In genomic region chr2:128029968-128030367, GRCm38 (mm10) we compare ENCODE assay signal across 28 mouse cellular contexts.
"Had no signal": no experiment of that assay in that cellular context is flagged by ENCODE, and none has a peak within 500 bp of the region (broad histone marks: within the 10 kb centered on the region; RNA-seq: fewer than 3 reads in every experiment).

No protein-coding gene starts in this region.

- ATAC-seq: forebrain, embryonic 13.5 days; forebrain, embryonic 14.5 days; forebrain, embryonic 15.5 days; forebrain, embryonic 16.5 days; forebrain, postnatal 0 days had no signal

- H3K4me1 ChIP-seq: embryonic facial prominence, embryonic 12.5 days; embryonic facial prominence, embryonic 13.5 days; embryonic facial prominence, embryonic 15.5 days; forebrain, embryonic 15.5 days had no signal

- H3K27me3 ChIP-seq: embryonic facial prominence, embryonic 12.5 days; embryonic facial prominence, embryonic 13.5 days; embryonic facial prominence, embryonic 15.5 days; forebrain, embryonic 12.5 days; forebrain, embryonic 13.5 days; forebrain, embryonic 15.5 days had no signal

- H3K4me3 ChIP-seq: embryonic facial prominence, embryonic 10.5 days; embryonic facial prominence, embryonic 12.5 days; embryonic facial prominence, embryonic 13.5 days; embryonic facial prominence, embryonic 15.5 days; erythroblast, embryonic 14.5 days; forebrain, embryonic 10.5 days; forebrain, embryonic 12.5 days; forebrain, embryonic 13.5 days; forebrain, embryonic 15.5 days; gastrocnemius, adult 2 months; heart, adult 2 months had no signal

- H3K27ac ChIP-seq: embryonic facial prominence, embryonic 10.5 days; embryonic facial prominence, embryonic 12.5 days; embryonic facial prominence, embryonic 13.5 days; embryonic facial prominence, embryonic 15.5 days; forebrain, embryonic 10.5 days; forebrain, embryonic 12.5 days; forebrain, embryonic 13.5 days; forebrain, embryonic 15.5 days; gastrocnemius, adult 2 months; heart, adult 2 months had no signal

- H3K9me3 ChIP-seq: embryonic facial prominence, embryonic 10.5 days; embryonic facial prominence, embryonic 12.5 days; embryonic facial prominence, embryonic 13.5 days; embryonic facial prominence, embryonic 15.5 days; forebrain, embryonic 10.5 days; forebrain, embryonic 12.5 days; forebrain, embryonic 13.5 days; forebrain, embryonic 15.5 days had no signal

- DNase-seq: cerebellum, adult 2 months; cerebellum, adult 8-10 months; cerebellum, adult 9-10 months; cerebellum, adult 9-11 months; cerebellum, postnatal 10 days; cerebellum, postnatal 14 days; cerebellum, postnatal 25 days; cerebellum, postnatal 36 days; embryo, embryonic 11 days; forebrain, postnatal 0 days; gastrocnemius, adult 2 months; gastrocnemius, postnatal 10 days; gastrocnemius, postnatal 14 days; gastrocnemius, postnatal 25 days; gastrocnemius, postnatal 36 days; heart, adult 18-20 months; heart, adult 2 months had no signal

- H3K36me3 ChIP-seq: embryonic facial prominence, embryonic 10.5 days; embryonic facial prominence, embryonic 12.5 days; embryonic facial prominence, embryonic 13.5 days; embryonic facial prominence, embryonic 15.5 days; forebrain, embryonic 10.5 days; forebrain, embryonic 12.5 days; forebrain, embryonic 15.5 days had no signal

- H3K4me2 ChIP-seq: embryonic facial prominence, embryonic 12.5 days; embryonic facial prominence, embryonic 13.5 days; embryonic facial prominence, embryonic 15.5 days; forebrain, embryonic 12.5 days; forebrain, embryonic 13.5 days; forebrain, embryonic 15.5 days had no signal

- H3K9ac ChIP-seq: embryonic facial prominence, embryonic 12.5 days; embryonic facial prominence, embryonic 13.5 days; embryonic facial prominence, embryonic 15.5 days; forebrain, embryonic 12.5 days; forebrain, embryonic 13.5 days; forebrain, embryonic 15.5 days; forebrain, postnatal 0 days had no signal
